Mouse (Mus musculus): ENCODE results near the gene Tctex1d4. TPM values are rescaled to one million over a fixed set of nuclear protein-coding genes. Genes with fewer than 3 reads are reported as not detected.

Tctex1d4 gene
- total and polyA plus RNA-seq, 3 experiments, result 0.31 to 1.3 TPM; not detected in 1

GRCm38 (mm10) chr4:117133817-117134600, 7.4 kb downstream of the Tctex1d4 start, which contains the start of gene Plk3:
TSS of gene Plk3 (minus strand) at chr4:117133963.
- DNase-seq (ENCODE audit: low read depth, low spot score), result peak; percentile 97
- Histone ChIP-seq H3K9me3 (replicated peaks; ENCODE audit: insufficient read depth, low read length) (no peaks in the 10 kb centered on the region), H3K27ac (ENCODE audit: control insufficient read depth, low read depth, low read length) (0 out of 2 replicates have a peak within 1 kb of the TSS, but pooled peaks have one; percentile 3), H3K27me3 (ENCODE audit: control insufficient read depth in 1 of 2, insufficient read depth in 2 of 2, low read length in 2 of 2) (no peaks in the 10 kb centered on the region), H3K9ac (ENCODE audit: control insufficient read depth, low read depth, low read length, poor library complexity, severe bottlenecking) (peak within 1 kb of the TSS; percentile 91), H3K36me3 (ENCODE audit: control insufficient read depth in 1 of 2, insufficient read depth in 2 of 2, low read length in 2 of 2) (peaks cover 0 to 4% of the 10 kb centered on the region in 2 experiments; a peak in 2 of 4 replicates), H3K79me2 (ENCODE audit: control insufficient read depth, insufficient read depth, low read length, poor library complexity) (peaks cover 9% of the 10 kb centered on the region), H3K4me3 (ENCODE audit: control insufficient read depth in 1 of 2, insufficient read depth in 1 of 2, low read depth in 2 of 2, low read length in 2 of 2) (peak within 1 kb of the TSS; percentile 83 to 98), H3K4me1 (ENCODE audit: control insufficient read depth in 1 of 2, insufficient read depth in 2 of 2, low read length in 2 of 2) (peaks cover 7 to 25% of the 10 kb centered on the region in 2 experiments)
- TF ChIP-seq KAT2A (conservative IDR thresholded peaks at IDR 0.05; ENCODE audit: low read depth, low read length) (no peak), CHD1 (IDR thresholded peaks at IDR 0.05; ENCODE audit: low read depth, low read length) (no peak), MXI1 (IDR thresholded peaks at IDR 0.05; ENCODE audit: low read depth, low read length) (peak; percentile 87), NRF1 (IDR thresholded peaks at IDR 0.05; ENCODE audit: insufficient read depth, low read depth, low read length, poor library complexity, severe bottlenecking) (0 out of 2 replicates have a peak, but pooled peaks have one; percentile 15), MAZ (IDR thresholded peaks at IDR 0.05; ENCODE audit: low read depth, low read length) (peak; percentile 86; the same call in 1 of the 2 replicates), MYC (IDR thresholded peaks at IDR 0.05; ENCODE audit: low read depth, low read length) (0 out of 2 replicates have a peak, but pooled peaks have one; percentile 19), GATA1 (IDR thresholded peaks at IDR 0.05; ENCODE audit: low read depth, low read length) (peak; percentile 23; the same call in 1 of the 2 replicates), MEF2A (IDR thresholded peaks at IDR 0.05; ENCODE audit: extremely low read depth, insufficient replicate concordance, low read depth, low read length, poor library complexity, severe bottlenecking) (no peak), TAL1 (IDR thresholded peaks at IDR 0.05; ENCODE audit: low read length) (no peak), SIN3A (IDR thresholded peaks at IDR 0.05; ENCODE audit: low read length) (peak; percentile 83), POLR2AphosphoS5 (IDR thresholded peaks at IDR 0.05; ENCODE audit: borderline replicate concordance, low read depth, low read length) (no peak), POLR2AphosphoS2 (IDR thresholded peaks at IDR 0.05; ENCODE audit: low read length) (peak; percentile 66; the same call in 1 of the 2 replicates), ELF1 (IDR thresholded peaks at IDR 0.05; ENCODE audit: low read depth, low read length) (0 out of 2 replicates have a peak, but pooled peaks have one; percentile 34), RCOR1 (IDR thresholded peaks at IDR 0.05; ENCODE audit: low read depth, low read length) (no peak), TBP (IDR thresholded peaks at IDR 0.05; ENCODE audit: low read depth, low read length) (peak; percentile 93), POLR2A (IDR thresholded peaks at IDR 0.05; ENCODE audit: control insufficient read depth in 1 of 2, insufficient read depth in 1 of 2, low read depth in 1 of 2, low read length in 2 of 2, poor library complexity in 1 of 2) (peak; percentile 79 to 92; a peak in 3 of 4 replicates), ZNF384 (IDR thresholded peaks at IDR 0.05; ENCODE audit: low read depth, low read length) (no peak), ETS1 (IDR thresholded peaks at IDR 0.05; ENCODE audit: low read depth, low read length) (peak; percentile 76), HCFC1 (IDR thresholded peaks at IDR 0.05; ENCODE audit: low read depth, low read length) (peak; percentile 70), MAFK (IDR thresholded peaks at IDR 0.05; ENCODE audit: borderline replicate concordance, low read depth, low read length) (no peak), TCF12 (IDR thresholded peaks at IDR 0.05; ENCODE audit: low read depth, low read length) (peak; percentile 56; the same call in 1 of the 2 replicates), UBTF (IDR thresholded peaks at IDR 0.05; ENCODE audit: borderline replicate concordance, insufficient read depth, low read depth, low read length) (no peak), EP300 (IDR thresholded peaks at IDR 0.05; ENCODE audit: low read depth in 1 of 2, low read length in 2 of 2) (peak in 1 of 2 experiments; percentile 12; a peak in 1 of 4 replicates), NELFE (IDR thresholded peaks at IDR 0.05; ENCODE audit: low read depth, low read length) (peak; percentile 91), ZMIZ1 (IDR thresholded peaks at IDR 0.05; ENCODE audit: low read depth, low read length) (peak; percentile 75; the same call in 1 of the 2 replicates), JUND (IDR thresholded peaks at IDR 0.05; ENCODE audit: low read depth, low read length) (no peak)

Data from MEL (cell line).